Mouse (Mus musculus): ENCODE measurements at regions not wholly inside any gene's neighbourhood (a gene's known extent, or its start where the extent isn't known, plus 50 kb on each side); places are given as distances from the start of the nearest gene placed in this dataset.

- no peak for DNase-seq
These were observed 55.2 kb upstream of the Rcn1 start for GRCm38 (mm10) chr2:105454353-105454752.

GRCm38 (mm10) chr2:105454836-105455235 is 55.7 kb upstream of the Rcn1 start:
- no peak for DNase-seq

GRCm38 (mm10) chr2:105458643-105459042 is 59.5 kb upstream of the Rcn1 start:
- DNase-seq = no peak

GRCm38 (mm10) chr2:105459512-105459911 is 60.4 kb upstream of the Rcn1 start:
- DNase-seq = no peak

GRCm38 (mm10) chr2:105465630-105466029 is 66.5 kb upstream of the Rcn1 start:
- no peak for DNase-seq

- DNase-seq = peak in 1 of 2 experiments; percentile 50
These were observed 69.8 kb upstream of the Rcn1 start for GRCm38 (mm10) chr2:105468930-105469329.

GRCm38 (mm10) chr2:105476028-105476677 is 77.0 kb upstream of the Rcn1 start:
- no peak for DNase-seq

- DNase-seq = no peak
These were observed 83.0 kb upstream of the Rcn1 start for GRCm38 (mm10) chr2:105481990-105482592.

- DNase-seq = no peak
These were observed 85.4 kb upstream of the Rcn1 start for GRCm38 (mm10) chr2:105484496-105484895.

- DNase-seq = no peak
These were observed 86.2 kb upstream of the Rcn1 start for GRCm38 (mm10) chr2:105485286-105485685.

- DNase-seq = peak; percentile 6 to 7
These were observed 96.7 kb upstream of the Rcn1 start for GRCm38 (mm10) chr2:105495796-105496195.

- DNase-seq = no peak
These were observed 105.1 kb upstream of the Rcn1 start for GRCm38 (mm10) chr2:105504197-105504596.

- DNase-seq = no peak
These were observed 106.4 kb upstream of the Rcn1 start for GRCm38 (mm10) chr2:105505554-105505953.

- no peak for DNase-seq
These were observed 108.0 kb upstream of the Rcn1 start for GRCm38 (mm10) chr2:105507160-105507559.

- no peak for DNase-seq
These were observed 111.7 kb upstream of the Rcn1 start for GRCm38 (mm10) chr2:105510816-105511215.

GRCm38 (mm10) chr2:105511690-105512089 is 112.6 kb upstream of the Rcn1 start:
- no peak for DNase-seq

- DNase-seq = no peak
These were observed 115.1 kb upstream of the Rcn1 start for GRCm38 (mm10) chr2:105514226-105514625.

GRCm38 (mm10) chr2:105514881-105515280 is 115.8 kb upstream of the Rcn1 start:
- no peak for DNase-seq

- no peak for DNase-seq
These were observed 116.2 kb upstream of the Rcn1 start for GRCm38 (mm10) chr2:105515326-105515725.

GRCm38 (mm10) chr2:105516267-105517133 is 117.4 kb upstream of the Rcn1 start:
- DNase-seq = no peak

GRCm38 (mm10) chr2:105521841-105522240 is 122.7 kb upstream of the Rcn1 start:
- DNase-seq = no peak

GRCm38 (mm10) chr2:105523297-105523802 is 124.2 kb upstream of the Rcn1 start:
- DNase-seq = peak; percentile 20 to 30

GRCm38 (mm10) chr2:105525111-105525610 is 126.0 kb upstream of the Rcn1 start:
- DNase-seq = no peak
